Mouse (Mus musculus) MEL-GATA-1-ER (cell line): ENCODE measurements around the gene Bpifa2.
"Not testable (repeated sequence)": the region's sequence is repeated elsewhere in the genome, so short reads cannot be mapped to it uniquely, and the experiment has no call there.

Experiments used
- DNase-seq: peaks from one replicate; pipeline ENCODE4 v3.0.0-alpha.2; 2012; ENCODE audit warnings: low read depth; ENCODE audit errors: extremely low read depth

Gene Bpifa2

GRCm38 (mm10) chr2:154007965-154008364 lies at the start of gene Bpifa2:
Gene Bpifa2, plus strand, starts transcription at chr2:154008265.
- DNase-seq, result no peak

- no peak for DNase-seq
These were observed 45.2 kb upstream of the Bpifa2 start for GRCm38 (mm10) chr2:153962821-153963331.

- DNase-seq, result no peak
These were observed 44.7 kb upstream of the Bpifa2 start for GRCm38 (mm10) chr2:153963334-153963733.

- no peak for DNase-seq
These were observed 37.8 kb upstream of the Bpifa2 start for GRCm38 (mm10) chr2:153970221-153970620.

GRCm38 (mm10) chr2:153974582-153974981 lies 33.5 kb upstream of the Bpifa2 start, which contains the start of gene Bpifa6:
Gene Bpifa6, plus strand, starts transcription at chr2:153974945.
- no peak for DNase-seq

- no peak for DNase-seq
These were observed 12.3 kb upstream of the Bpifa2 start for GRCm38 (mm10) chr2:153995770-153996169.

GRCm38 (mm10) chr2:154000501-154000900 lies 7.6 kb upstream of the Bpifa2 start:
- no peak for DNase-seq

GRCm38 (mm10) chr2:154001056-154001455 lies 7.0 kb upstream of the Bpifa2 start:
- no peak for DNase-seq

GRCm38 (mm10) chr2:154004456-154004855 lies 3.6 kb upstream of the Bpifa2 start:
- DNase-seq, result no peak

- no peak for DNase-seq
These were observed 3.0 kb upstream of the Bpifa2 start for GRCm38 (mm10) chr2:154005094-154005493.

- DNase-seq, result no peak
These were observed 2.3 kb upstream of the Bpifa2 start for GRCm38 (mm10) chr2:154005734-154006133.

- no peak for DNase-seq
These were observed 1.7 kb upstream of the Bpifa2 start for GRCm38 (mm10) chr2:154006331-154006730.

- no peak for DNase-seq
These were observed 684 bp upstream of the Bpifa2 start for GRCm38 (mm10) chr2:154007381-154007780.

- DNase-seq, result no peak
These were observed 9.9 kb downstream of the Bpifa2 start for GRCm38 (mm10) chr2:154017990-154018389.

GRCm38 (mm10) chr2:154024676-154025075 lies 16.6 kb downstream of the Bpifa2 start:
- DNase-seq, result not testable (repeated sequence)

GRCm38 (mm10) chr2:154038932-154039331 lies 30.9 kb downstream of the Bpifa2 start:
- no peak for DNase-seq

- DNase-seq, result no peak
These were observed 36.7 kb downstream of the Bpifa2 start for GRCm38 (mm10) chr2:154044743-154045142.

- DNase-seq, result no peak
These were observed 50.6 kb downstream of the Bpifa2 start for GRCm38 (mm10) chr2:154058690-154059089.
